Mouse (Mus musculus): ENCODE results near the gene Angptl7.

GRCm38 (mm10) chr4:148473496-148473895 lies 26.8 kb downstream of the Angptl7 start:
- TF ChIP-seq CTCF (IDR thresholded peaks at IDR 0.05; ENCODE audit: borderline replicate concordance, control insufficient read depth, extremely low read depth, insufficient read depth, low read length, poor library complexity) (no peak), POLR2A (IDR thresholded peaks at IDR 0.05; ENCODE audit: control insufficient read depth, extremely low read depth, insufficient read depth, low read length, poor library complexity) (no peak)
